Mouse (Mus musculus) lung, adult 2 months (tissue): ENCODE measurements around the gene Syce3.

Source experiments
- CTCF ChIP-seq: fragments of 200-500 bp; IDR thresholded peaks from 2 replicates; pipeline ENCODE4 v1.5.1; 2011; ENCODE audit warnings: mild to moderate bottlenecking, low read length, control low read depth; ENCODE audit not compliant: insufficient read depth
- POLR2A ChIP-seq: fragments of 200-500 bp; IDR thresholded peaks from 2 replicates; pipeline ENCODE4 v1.6.1; 2011; ENCODE audit warnings: low read depth, mild to moderate bottlenecking, control low read depth, low read length, borderline replicate concordance; ENCODE audit errors: extremely low read depth

GRCm38 (mm10) chr15:89431271-89431670, 21.0 kb upstream of the Syce3 start:
- TF ChIP-seq CTCF = no peak
- no peak for TF ChIP-seq POLR2A
